Mouse (Mus musculus) neural tube, embryonic 15.5 days (tissue): ENCODE results near the gene Gm10974. TPM values are rescaled to one million over a fixed set of nuclear protein-coding genes. Genes with fewer than 3 reads are reported as not detected.
A peak's percentile ranks its signal among the peaks of the same experiment; 100 is the strongest.

Experiments used
- ATAC-seq: fragments of 200-750 bp; cut with Nextera tagmentation; 2 replicates; pipeline ENCODE4 v1.8.0; 2017; ENCODE audit warnings: mild to moderate bottlenecking, moderate TSS enrichment, moderate library complexity; ENCODE audit not compliant: low FRiP score
- H3K27ac ChIP-seq: fragments of 300-500 bp; sonication (generic); replicated peaks from 2 replicates; pipeline ENCODE4 v1.5.1; 2015; ENCODE audit warnings: mild to moderate bottlenecking, inconsistent platforms
- H3K27me3 ChIP-seq: fragments of 300-500 bp; sonication (generic); replicated peaks from 2 replicates; pipeline ENCODE4 v1.6.1; 2015; ENCODE audit warnings: inconsistent platforms
- H3K36me3 ChIP-seq: fragments of 300-500 bp; sonication (generic); 2 replicates; pipeline ENCODE4 v1.6.1; 2015; ENCODE audit warnings: inconsistent platforms
- H3K4me1 ChIP-seq: fragments of 300-500 bp; sonication (generic); 2 replicates; pipeline ENCODE4 v1.6.1; 2015; ENCODE audit warnings: inconsistent platforms
- H3K4me2 ChIP-seq: fragments of 300-500 bp; sonication (generic); 2 replicates; pipeline ENCODE4 v1.6.1; 2015; ENCODE audit warnings: inconsistent platforms, mild to moderate bottlenecking, moderate library complexity
- H3K4me3 ChIP-seq: fragments of 300-500 bp; sonication (generic); replicated peaks from 2 replicates; pipeline ENCODE4 v1.5.1; 2015; ENCODE audit warnings: mild to moderate bottlenecking, inconsistent platforms
- H3K9ac ChIP-seq: fragments of 300-500 bp; sonication (generic); replicated peaks from 2 replicates; pipeline ENCODE4 v1.6.1; 2015; ENCODE audit warnings: mild to moderate bottlenecking, inconsistent platforms
- H3K9me3 ChIP-seq: fragments of 300-500 bp; sonication (generic); replicated peaks from 2 replicates; pipeline ENCODE4 v1.6.1; 2016; ENCODE audit warnings: inconsistent platforms
- WGBS: fragments of 180-500 bp; shearing (Covaris S2); methylation state at CpG from one replicate; pipeline ENCODE4 v1.1.7; 2015; ENCODE audit warnings: mixed read lengths; 5-methylcytosine and 5-hydroxymethylcytosine counted together
- polyA plus RNA-seq: library from polyadenylated mRNA; unstranded; fragments of >200 nt; fragmentation: Nextera tagmentation; extraction: Ambion mirVana; gene quantifications from 2 replicates; pipeline ENCODE4 v1.2.1, GENCODE M21; 2015

The Gm10974 gene
- polyA plus RNA-seq, 1 experiment from 2014 or later = not detected

GRCm38 (mm10) chr7:66342323-66342722 is 23.4 kb upstream of the Gm10974 start:
- H3K9ac ChIP-seq = no peak overlapping the region
- H3K9me3 ChIP-seq = no peaks in the 10 kb centered on the region
- no peak for ATAC-seq
- no peak overlapping the region for H3K4me3 ChIP-seq
- no peaks in the 10 kb centered on the region for H3K27me3 ChIP-seq
- peaks cover 4% of the 10 kb centered on the region for H3K4me1 ChIP-seq
- H3K36me3 ChIP-seq = no peaks in the 10 kb centered on the region
- WGBS = 47% methylated on average over 4 of the region's 4 CpGs
- no peak overlapping the region for H3K4me2 ChIP-seq
- H3K27ac ChIP-seq = no peak overlapping the region

DNA sequence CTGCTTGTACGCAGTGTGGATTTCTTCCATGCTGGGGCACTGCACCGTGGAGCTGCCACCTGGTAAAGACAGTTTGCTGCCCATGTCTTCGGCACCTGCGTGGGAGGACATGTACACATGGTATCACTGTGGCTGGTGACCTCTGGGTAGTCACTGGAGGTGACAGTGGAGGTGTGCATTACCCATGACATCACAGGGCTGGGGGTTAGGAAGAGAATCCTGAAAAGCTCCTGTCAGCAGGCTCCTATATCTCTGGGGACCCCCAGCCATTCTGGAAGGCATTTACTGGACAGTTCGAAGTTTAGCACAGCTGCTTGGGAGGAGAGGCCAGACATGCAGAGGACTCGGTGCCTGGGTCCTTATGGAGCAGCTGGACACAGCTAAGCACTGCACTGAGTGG is 22.9 kb upstream of the Gm10974 start:
- Histone ChIP-seq H3K27me3 (no peaks in the 10 kb centered on the region), H3K4me1 (peaks cover 8% of the 10 kb centered on the region), H3K9ac (no peak overlapping the region), H3K4me3 (no peak overlapping the region), H3K27ac (no peak overlapping the region), H3K9me3 (no peaks in the 10 kb centered on the region), H3K36me3 (no peaks in the 10 kb centered on the region), H3K4me2 (no peak overlapping the region)
- 77% methylated on average over 6 of the region's 6 CpGs for WGBS
- ATAC-seq = no peak

DNA sequence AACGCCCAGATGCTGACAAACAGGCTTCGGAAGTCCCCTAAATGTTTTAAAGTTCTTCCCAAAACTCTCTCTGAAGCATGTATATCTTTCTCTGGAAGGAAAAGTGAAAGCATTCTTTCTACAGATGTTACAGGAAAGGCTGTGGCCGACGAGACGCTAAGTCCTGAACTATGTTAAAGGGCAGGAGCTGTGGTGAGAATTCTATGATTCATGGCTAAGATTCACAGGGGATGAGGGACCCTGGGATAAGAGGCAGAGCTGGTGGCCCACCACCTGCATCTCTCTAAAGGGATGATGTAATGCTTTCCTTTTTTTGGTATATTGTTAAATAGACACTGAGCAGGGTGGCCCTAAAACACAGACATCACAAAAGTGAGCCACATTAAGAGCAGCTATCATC is 22.4 kb upstream of the Gm10974 start:
- no peak overlapping the region for H3K9ac ChIP-seq
- H3K27ac ChIP-seq = no peak overlapping the region
- H3K4me3 ChIP-seq = no peak overlapping the region
- H3K36me3 ChIP-seq = no peaks in the 10 kb centered on the region
- H3K4me1 ChIP-seq = peaks cover 8% of the 10 kb centered on the region
- no peaks in the 10 kb centered on the region for H3K9me3 ChIP-seq
- H3K4me2 ChIP-seq = no peak overlapping the region
- 79% methylated on average over 5 of the region's 5 CpGs for WGBS
- no peaks in the 10 kb centered on the region for H3K27me3 ChIP-seq
- no peak for ATAC-seq

GRCm38 (mm10) chr7:66346959-66347663 is 18.6 kb upstream of the Gm10974 start:
- Histone ChIP-seq H3K36me3 (no peaks in the 10 kb centered on the region), H3K4me1 (peaks cover 8% of the 10 kb centered on the region), H3K27ac (no peak overlapping the region; the same call in 1 of the 2 replicates), H3K9me3 (no peaks in the 10 kb centered on the region), H3K9ac (no peak overlapping the region; the same call in 1 of the 2 replicates), H3K4me2 (peak overlapping the region; percentile 30), H3K4me3 (no peak overlapping the region), H3K27me3 (no peaks in the 10 kb centered on the region)
- WGBS = 27% methylated on average over 9 of the region's 9 CpGs
- ATAC-seq = peak; percentile 85

DNA sequence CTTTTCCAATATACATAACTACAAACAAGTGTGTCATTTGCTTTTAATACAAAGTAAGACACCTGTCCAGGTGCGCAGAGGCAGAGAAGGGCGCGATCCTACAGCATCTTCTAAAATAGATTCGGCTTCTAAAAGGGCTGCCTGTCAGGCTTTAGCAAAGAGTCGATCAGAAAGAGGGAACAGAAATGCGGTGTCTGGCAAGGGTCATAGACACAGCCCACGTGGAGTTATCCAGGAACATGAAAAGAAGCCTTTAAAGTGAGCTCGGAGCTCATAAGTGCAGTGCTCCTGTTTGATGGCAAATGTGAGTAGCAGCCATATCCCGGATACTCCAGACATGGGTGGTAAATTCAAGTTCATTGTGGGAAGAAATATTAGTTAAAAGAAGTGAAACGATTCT is 17.1 kb upstream of the Gm10974 start:
- no peak for ATAC-seq
- Histone ChIP-seq H3K4me2 (no peak overlapping the region), H3K4me3 (no peak overlapping the region), H3K36me3 (no peaks in the 10 kb centered on the region), H3K9me3 (no peaks in the 10 kb centered on the region), H3K4me1 (peaks cover 8% of the 10 kb centered on the region), H3K9ac (no peak overlapping the region), H3K27ac (no peak overlapping the region), H3K27me3 (no peaks in the 10 kb centered on the region)
- 87% methylated on average over 10 of the region's 10 CpGs for WGBS

- Histone ChIP-seq H3K4me1 (peaks cover 8% of the 10 kb centered on the region), H3K36me3 (no peaks in the 10 kb centered on the region), H3K9me3 (no peaks in the 10 kb centered on the region), H3K27me3 (no peaks in the 10 kb centered on the region), H3K4me3 (no peak overlapping the region), H3K9ac (no peak overlapping the region), H3K4me2 (no peak overlapping the region), H3K27ac (no peak overlapping the region)
- 55% methylated on average over 11 of the region's 11 CpGs for WGBS
- ATAC-seq = no peak
These were observed 16.0 kb upstream of the Gm10974 start for GRCm38 (mm10) chr7:66349670-66350069.

GRCm38 (mm10) chr7:66351074-66351473 is 14.6 kb upstream of the Gm10974 start:
- no peak overlapping the region for H3K4me3 ChIP-seq
- 85% methylated on average over 4 of the region's 4 CpGs for WGBS
- H3K9me3 ChIP-seq = no peaks in the 10 kb centered on the region
- no peak overlapping the region for H3K27ac ChIP-seq
- H3K4me2 ChIP-seq = no peak overlapping the region
- no peaks in the 10 kb centered on the region for H3K36me3 ChIP-seq
- H3K9ac ChIP-seq = no peak overlapping the region
- ATAC-seq = no peak
- no peaks in the 10 kb centered on the region for H3K27me3 ChIP-seq
- H3K4me1 ChIP-seq = peaks cover 8% of the 10 kb centered on the region

GRCm38 (mm10) chr7:66354911-66355310 is 10.8 kb upstream of the Gm10974 start:
- Histone ChIP-seq H3K36me3 (no peaks in the 10 kb centered on the region), H3K9ac (no peak overlapping the region), H3K9me3 (no peaks in the 10 kb centered on the region), H3K27me3 (no peaks in the 10 kb centered on the region), H3K4me3 (no peak overlapping the region), H3K4me1 (no peaks in the 10 kb centered on the region), H3K27ac (no peak overlapping the region), H3K4me2 (no peak overlapping the region)
- ATAC-seq = no peak
- 38% methylated on average over 3 of the region's 3 CpGs for WGBS

DNA sequence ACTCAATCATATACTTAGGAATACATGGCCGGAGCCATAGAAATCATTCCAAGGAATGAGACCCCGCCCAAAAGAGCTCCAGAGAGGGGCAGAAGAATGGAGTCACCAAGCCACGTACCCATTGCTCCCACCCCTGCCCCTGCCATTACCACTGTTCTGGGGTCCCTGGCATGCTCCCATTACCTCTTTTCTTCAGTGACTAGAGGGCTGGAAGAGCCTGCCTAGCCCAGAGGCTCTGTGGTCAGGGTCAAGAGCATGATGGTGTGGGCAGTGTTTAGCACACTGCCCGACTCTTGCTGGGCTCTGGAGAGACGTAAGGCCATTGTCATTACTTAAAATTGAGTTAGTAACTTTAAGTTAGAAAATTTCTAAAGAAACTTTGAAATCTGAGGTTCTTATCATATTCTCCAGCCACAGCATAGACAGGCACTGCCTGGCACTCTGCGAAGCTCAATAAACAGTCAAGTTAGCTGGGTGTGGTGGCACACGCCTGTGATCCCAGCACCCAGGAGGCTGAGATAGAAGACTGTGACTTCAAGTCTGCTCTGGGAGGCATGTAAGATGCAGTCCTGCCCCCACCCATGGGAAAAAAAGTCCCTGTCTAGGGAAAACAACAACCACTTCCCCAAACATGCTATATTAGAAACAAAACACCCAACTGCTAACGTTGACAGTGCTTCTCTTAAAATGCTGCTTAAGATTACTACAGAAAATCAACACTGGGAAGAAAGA is 9.7 kb upstream of the Gm10974 start:
- no peaks in the 10 kb centered on the region for H3K9me3 ChIP-seq
- H3K36me3 ChIP-seq = no peaks in the 10 kb centered on the region
- H3K9ac ChIP-seq = no peak overlapping the region
- no peak overlapping the region for H3K4me2 ChIP-seq
- WGBS = 90% methylated on average over 8 of the region's 8 CpGs
- no peaks in the 10 kb centered on the region for H3K27me3 ChIP-seq
- H3K27ac ChIP-seq = no peak overlapping the region
- no peak overlapping the region for H3K4me3 ChIP-seq
- no peaks in the 10 kb centered on the region for H3K4me1 ChIP-seq
- no peak for ATAC-seq

DNA sequence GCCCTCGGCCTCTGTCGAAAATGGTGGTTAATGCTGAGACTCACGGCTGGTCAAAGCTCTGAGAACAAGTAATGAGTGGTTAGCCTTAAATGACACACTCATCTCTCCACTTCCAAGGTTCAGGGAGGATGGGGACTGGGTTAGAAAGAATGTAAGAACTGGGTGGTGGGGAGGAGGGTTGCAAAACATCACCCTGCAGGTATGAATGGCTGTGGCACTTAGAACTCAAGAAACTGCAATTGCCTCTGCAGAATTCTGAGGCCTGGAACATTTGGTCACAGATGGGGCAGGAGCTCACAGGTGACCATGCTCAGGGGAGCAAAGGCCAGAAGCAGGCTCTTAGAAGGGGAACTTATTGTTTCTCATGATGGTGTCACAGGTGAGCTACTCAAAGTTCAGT is 7.2 kb upstream of the Gm10974 start:
- H3K27me3 ChIP-seq = no peaks in the 10 kb centered on the region
- no peak overlapping the region for H3K9ac ChIP-seq
- H3K4me1 ChIP-seq = no peaks in the 10 kb centered on the region
- no peak overlapping the region for H3K27ac ChIP-seq
- H3K9me3 ChIP-seq = no peaks in the 10 kb centered on the region
- no peak overlapping the region for H3K4me3 ChIP-seq
- H3K4me2 ChIP-seq = no peak overlapping the region
- H3K36me3 ChIP-seq = no peaks in the 10 kb centered on the region
- no peak for ATAC-seq
- 96% methylated on average over 3 of the region's 3 CpGs for WGBS

GRCm38 (mm10) chr7:66359044-66359443 is 6.7 kb upstream of the Gm10974 start:
- no peak overlapping the region for H3K4me3 ChIP-seq
- no peak overlapping the region for H3K4me2 ChIP-seq
- H3K36me3 ChIP-seq = no peaks in the 10 kb centered on the region
- H3K27ac ChIP-seq = no peak overlapping the region
- no peak for ATAC-seq
- no peaks in the 10 kb centered on the region for H3K4me1 ChIP-seq
- no peaks in the 10 kb centered on the region for H3K27me3 ChIP-seq
- WGBS = 91% methylated on average over 4 of the region's 4 CpGs
- no peaks in the 10 kb centered on the region for H3K9me3 ChIP-seq
- no peak overlapping the region for H3K9ac ChIP-seq

GRCm38 (mm10) chr7:66364491-66364890 is 1.2 kb upstream of the Gm10974 start:
- no peaks in the 10 kb centered on the region for H3K4me1 ChIP-seq
- H3K9me3 ChIP-seq = no peaks in the 10 kb centered on the region
- ATAC-seq = no peak
- H3K4me2 ChIP-seq = no peak overlapping the region
- H3K9ac ChIP-seq = no peak overlapping the region
- H3K4me3 ChIP-seq = no peak overlapping the region
- H3K27ac ChIP-seq = no peak overlapping the region
- H3K27me3 ChIP-seq = no peaks in the 10 kb centered on the region
- no peaks in the 10 kb centered on the region for H3K36me3 ChIP-seq
- WGBS = 96% methylated on average over 11 of the region's 11 CpGs
